Mouse (Mus musculus) neural tube, postnatal 0 days (tissue): ENCODE results near the gene Mau2. TPM values are rescaled to one million over a fixed set of nuclear protein-coding genes. Genes with fewer than 3 reads are reported as not detected.

Source experiments
- polyA plus RNA-seq: library from polyadenylated mRNA; unstranded; fragments of >200 nt; fragmentation: Nextera tagmentation; extraction: Ambion mirVana; gene quantifications from 2 replicates; pipeline ENCODE4 v1.2.1, GENCODE M21; 2015

Mau2 gene
- polyA plus RNA-seq = 46.3 and 53.0 TPM in 2 replicates

DNA sequence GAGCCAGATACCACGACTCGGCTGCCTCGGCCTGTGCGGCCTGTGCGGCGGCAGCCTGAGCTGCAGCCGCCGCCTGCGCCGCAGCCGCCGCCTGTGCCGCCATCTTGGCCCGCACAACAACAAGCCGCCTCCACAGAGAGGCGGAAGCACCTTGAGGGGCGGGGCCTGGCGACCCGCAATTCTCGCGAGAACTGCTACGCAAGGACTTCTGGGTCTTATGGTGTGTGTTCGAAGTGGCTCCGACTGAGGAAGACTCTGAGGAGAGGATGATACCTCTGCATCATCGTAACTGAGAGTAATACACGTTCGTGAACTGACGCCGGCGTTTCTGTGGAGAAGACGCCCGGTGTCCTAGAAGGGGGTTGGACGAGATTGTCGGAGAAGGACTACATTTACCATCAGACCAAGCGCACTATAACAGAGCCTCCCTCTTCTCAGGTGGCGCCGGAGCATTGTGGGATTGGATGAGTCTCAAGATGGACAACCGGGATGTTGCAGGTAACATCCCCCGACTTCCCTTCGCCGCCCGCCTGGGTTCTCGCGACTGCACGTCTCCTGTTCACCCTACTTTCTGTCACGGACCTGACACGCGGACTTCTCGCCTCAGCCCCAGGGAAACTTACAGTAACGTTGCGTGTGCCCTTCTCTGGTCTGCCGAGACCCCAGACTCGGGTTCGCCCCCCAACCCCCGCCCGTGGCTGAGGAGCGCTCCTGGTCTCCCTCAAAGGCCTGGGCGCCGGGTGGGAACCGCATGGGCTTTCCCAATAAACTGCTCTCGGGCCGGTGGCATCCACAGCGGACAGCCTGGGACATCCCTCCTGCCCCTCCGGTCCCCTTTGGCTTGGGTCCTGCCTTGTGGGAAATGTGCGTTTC lies at the start of gene Mau2, which contains the start of gene Sugp1:
Mau2 (minus strand) TSS at position 152 of the 873 bp plus-strand sequence.
Sugp1 (plus strand) TSS at position 231 of the 873 bp plus-strand sequence.

DNA sequence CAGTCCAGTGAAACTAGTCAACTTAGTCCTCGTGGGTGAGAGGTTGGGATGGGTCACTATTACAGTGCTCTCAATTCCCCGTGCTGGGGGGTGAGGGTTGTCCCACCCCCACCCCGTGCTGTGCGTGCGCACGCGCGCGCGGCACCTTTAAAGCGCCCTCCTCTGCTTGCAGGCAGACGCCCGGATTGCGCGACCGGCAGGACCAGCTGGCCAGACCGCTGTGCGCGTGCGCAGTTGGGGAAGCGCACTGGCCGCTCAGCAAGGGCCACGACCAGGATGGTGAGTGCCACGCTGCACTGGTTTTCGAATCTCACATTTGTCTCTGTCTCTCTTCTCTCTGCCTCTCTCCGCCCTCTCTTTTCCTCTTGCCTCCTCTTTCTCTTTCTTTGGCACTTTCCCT lies 40.8 kb upstream of the Mau2 start, which contains the start of gene Hapln4:
Hapln4 (plus strand) TSS at position 173 of the 400 bp plus-strand sequence.

DNA sequence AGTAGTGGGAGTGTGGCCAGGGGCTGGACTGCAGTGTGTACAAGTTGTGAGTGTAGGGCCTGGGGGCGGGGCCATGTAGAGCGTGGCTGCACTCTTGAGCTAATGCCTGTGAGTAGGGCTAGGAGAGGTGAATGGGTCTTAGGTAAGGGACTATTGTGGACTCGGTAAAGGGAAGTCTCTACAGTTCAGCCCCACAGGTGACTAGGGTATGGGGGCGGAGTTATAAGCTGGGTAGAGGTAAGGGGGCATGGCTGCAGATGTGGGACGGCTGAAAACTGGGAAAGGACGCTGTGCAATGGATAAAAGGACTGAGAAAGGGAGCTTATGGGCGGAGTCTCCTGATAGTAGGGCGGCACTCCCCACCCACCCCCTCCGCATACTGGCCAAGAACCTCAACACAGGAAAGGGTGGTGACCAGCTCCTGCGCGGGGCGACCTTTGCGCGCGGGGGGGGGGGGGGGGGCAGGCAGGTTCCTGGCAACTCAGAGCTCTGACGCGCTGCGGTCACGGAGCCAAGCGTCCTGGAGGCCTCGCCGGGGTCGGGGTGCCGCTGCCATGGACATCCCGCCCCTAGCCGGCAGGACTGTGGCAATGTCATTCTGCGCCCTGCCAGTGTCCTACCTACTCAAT lies 30.0 kb upstream of the Mau2 start, which contains the start of gene Tm6sf2:
Tm6sf2 (plus strand) TSS at position 484 of the 629 bp plus-strand sequence.

DNA sequence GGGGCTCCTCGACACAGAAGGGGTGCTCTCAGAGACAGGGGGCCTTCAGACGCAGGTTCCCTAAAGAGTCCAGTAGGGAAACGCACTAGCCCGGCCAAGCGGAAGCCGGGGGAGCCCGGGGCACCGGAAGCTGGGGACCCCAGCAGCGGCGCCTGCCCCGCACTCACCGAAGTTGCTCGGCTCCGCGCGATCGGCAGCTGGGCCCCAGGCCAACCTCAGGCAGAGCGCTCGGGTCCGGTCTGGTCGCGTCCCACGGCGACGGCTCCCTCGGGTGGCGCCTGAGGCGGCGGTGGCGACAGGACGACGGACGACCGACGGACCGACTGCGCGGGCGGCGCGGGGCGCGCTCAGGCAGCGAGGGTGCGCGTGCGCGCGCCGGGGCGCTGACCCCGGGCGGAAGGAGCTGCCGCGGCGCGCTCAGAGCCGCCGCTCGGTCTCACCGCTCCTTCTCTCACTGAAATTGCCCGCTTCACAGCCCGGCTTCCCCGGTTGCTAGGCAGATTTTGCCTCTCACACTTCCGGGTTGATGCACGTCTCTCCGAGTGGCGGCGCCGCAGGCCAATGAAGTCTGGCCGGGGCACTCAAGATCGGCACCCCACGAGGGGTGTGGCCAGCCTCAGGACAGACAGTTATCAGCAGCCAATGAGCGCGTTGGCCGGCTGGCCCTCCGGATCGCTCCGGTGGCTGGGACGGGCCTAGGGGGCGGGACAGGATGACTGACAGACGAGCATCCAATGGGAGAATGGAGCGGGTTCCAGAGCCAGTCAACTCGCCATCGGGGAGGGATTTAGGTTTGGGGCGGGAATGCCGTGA lies 46.6 kb downstream of the Mau2 start, which contains the start of gene Gatad2a:
Gatad2a (minus strand) TSS at position 609 of the 813 bp plus-strand sequence.

Other genes with a start within 250 kb of the Mau2 start
- gene Gmip, start 234.1 kb downstream of the Mau2 start, polyA plus RNA-seq = 19.8 and 26.2 TPM in 2 replicates
- gene Lpar2, start 220.3 kb downstream of the Mau2 start, polyA plus RNA-seq = 0.46 and 0.52 TPM in 2 replicates
- 90.4 and 95.0 TPM in 2 replicates for gene Pbx4, start 210.2 kb downstream of the Mau2 start, polyA plus RNA-seq
- 6.9 and 7.0 TPM in 2 replicates for gene Cilp2, start 155.0 kb downstream of the Mau2 start, polyA plus RNA-seq
- 5.1 and 5.5 TPM in 2 replicates for gene Tssk6, start 140.6 kb downstream of the Mau2 start, polyA plus RNA-seq
- gene Ndufa13, start 140.2 kb downstream of the Mau2 start, polyA plus RNA-seq = 267 and 290 TPM in 2 replicates
- 15.7 and 16.0 TPM in 2 replicates for gene Yjefn3, start 140.0 kb downstream of the Mau2 start, polyA plus RNA-seq
- gene Gatad2a, start 46.4 kb downstream of the Mau2 start, polyA plus RNA-seq = 21.7 and 22.7 TPM in 2 replicates
- gene Sugp1, start 79 bp upstream of the Mau2 start, polyA plus RNA-seq = 44.5 and 49.6 TPM in 2 replicates
- gene Tm6sf2, start 30.2 kb upstream of the Mau2 start, polyA plus RNA-seq = 0.95 and 1.3 TPM in 2 replicates
- 5.0 and 5.7 TPM in 2 replicates for gene Hapln4, start 40.7 kb upstream of the Mau2 start, polyA plus RNA-seq
- gene Ncan, start 78.1 kb upstream of the Mau2 start, polyA plus RNA-seq = 175 and 230 TPM in 2 replicates
- gene Nr2c2ap, start 88.6 kb upstream of the Mau2 start, polyA plus RNA-seq = 47.6 and 50.5 TPM in 2 replicates
- gene Rfxank, start 96.4 kb upstream of the Mau2 start, polyA plus RNA-seq = 9.5 and 10.8 TPM in 2 replicates
- 57.1 and 64.0 TPM in 2 replicates for gene Borcs8, start 96.8 kb upstream of the Mau2 start, polyA plus RNA-seq
- 1.8 and 2.2 TPM in 2 replicates for gene Mef2b, start 97.0 kb upstream of the Mau2 start, polyA plus RNA-seq
- 43.9 and 44.9 TPM in 2 replicates for gene Tmem161a, start 129.6 kb upstream of the Mau2 start, polyA plus RNA-seq
- gene Slc25a42, start 169.6 kb upstream of the Mau2 start, polyA plus RNA-seq = 9.7 and 11.9 TPM in 2 replicates
- gene Sugp2, start 191.5 kb upstream of the Mau2 start, polyA plus RNA-seq = 58.4 and 66.4 TPM in 2 replicates
- gene Armc6, start 191.7 kb upstream of the Mau2 start, polyA plus RNA-seq = 103 and 111 TPM in 2 replicates
- gene Homer3, start 240.1 kb upstream of the Mau2 start, polyA plus RNA-seq = 19.1 and 21.1 TPM in 2 replicates